Mouse (Mus musculus) kidney, postnatal 10 days (tissue): ENCODE results near the gene Zfp82.
"Not testable (repeated sequence)": the region's sequence is repeated elsewhere in the genome, so short reads cannot be mapped to it uniquely, and the experiment has no call there.

ENCODE experiments used
- DNase-seq: peaks from one replicate; pipeline ENCODE4 v3.0.0; 2021; ENCODE audit warnings: mixed read lengths

The Zfp82 gene

DNA sequence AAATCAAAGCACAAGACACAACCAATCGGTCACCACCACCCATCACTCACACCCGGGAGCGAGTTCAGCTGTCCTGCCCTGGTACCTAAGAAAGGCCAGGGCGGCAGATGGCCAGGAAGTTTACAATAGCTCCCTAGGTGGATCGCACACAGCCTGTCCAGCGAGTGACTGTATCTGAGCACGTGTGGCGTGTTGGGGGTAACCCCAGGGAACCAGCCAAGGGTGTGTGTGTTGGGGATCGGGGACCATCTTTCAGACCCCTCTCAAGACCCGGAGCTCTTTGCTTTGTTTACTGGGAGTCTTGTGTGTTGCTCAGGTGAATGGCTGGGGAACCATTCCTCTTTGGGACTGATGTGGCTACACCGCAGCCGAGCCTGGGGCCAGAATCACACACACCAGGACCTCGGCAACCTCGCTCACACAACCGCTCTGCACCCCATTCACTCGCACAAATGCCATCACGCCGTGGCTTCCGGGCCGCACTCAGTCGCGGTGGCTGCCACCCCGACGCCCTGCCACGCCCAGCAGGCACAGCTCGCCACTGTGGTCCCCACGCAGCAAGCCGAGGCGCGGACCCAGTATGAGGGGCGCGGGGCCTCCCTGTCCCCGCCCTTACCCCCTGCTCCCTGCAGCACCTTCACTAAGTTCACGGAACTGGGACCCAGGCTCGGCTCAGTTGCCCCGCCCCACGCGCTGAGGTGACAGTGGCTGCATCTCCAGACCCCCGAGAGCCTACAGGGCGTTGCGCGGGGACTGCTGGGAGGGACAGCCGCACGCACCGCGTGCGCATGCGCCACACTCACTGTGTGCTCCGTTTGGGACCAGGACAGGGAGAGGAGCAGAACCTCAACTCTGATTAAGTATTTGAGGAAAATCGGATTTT, at the start of gene Zfp82:
Zfp82 (minus strand) TSS at position 755 of the 883 bp plus-strand sequence.
- peak; percentile 88 for DNase-seq

GRCm38 (mm10) chr7:30122188-30122530, 49.5 kb upstream of the Zfp82 start:
- DNase-seq, result no peak

DNA sequence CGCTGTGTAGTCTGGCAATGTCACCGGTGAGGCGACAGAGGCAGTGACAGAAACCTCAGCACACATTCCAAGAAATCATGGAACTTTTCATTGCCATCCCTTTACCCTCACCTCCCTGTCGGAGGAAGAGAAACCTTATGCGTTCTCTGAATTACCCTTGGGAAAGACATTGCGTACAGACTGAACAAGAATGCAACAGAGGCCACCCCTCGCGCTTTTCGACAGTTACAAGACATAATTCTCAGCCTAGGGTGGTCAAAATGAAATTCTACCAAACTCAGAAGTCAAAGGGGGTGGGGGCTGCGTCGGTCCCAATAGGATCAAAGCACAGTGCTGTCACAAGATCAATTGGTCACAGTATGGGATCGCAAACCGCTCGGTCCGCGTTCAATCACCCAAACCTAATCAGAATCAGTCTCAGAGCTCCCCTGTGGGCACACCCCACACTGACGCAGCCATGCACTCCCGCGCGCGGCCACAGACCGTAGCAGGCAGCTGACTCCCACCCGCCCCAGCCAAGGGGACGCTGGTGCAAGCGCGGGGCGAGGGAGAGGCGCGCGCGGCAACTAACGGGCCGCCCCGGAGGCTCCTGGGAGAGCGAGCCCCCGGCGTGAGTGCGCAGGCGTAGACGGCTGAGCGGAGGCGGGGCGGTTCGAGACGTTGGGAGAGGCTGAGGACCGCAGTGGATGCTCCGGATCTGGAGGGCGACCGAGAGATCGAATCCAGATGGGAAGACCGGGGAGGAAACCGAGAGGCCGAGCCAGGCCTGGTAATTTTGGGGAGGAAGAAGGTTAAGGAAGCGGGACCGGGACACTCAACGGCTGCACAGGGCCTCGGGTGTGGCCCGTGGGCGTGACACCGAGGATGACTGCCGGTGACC, 48.8 kb upstream of the Zfp82 start, which contains the start of gene Zfp382:
Zfp382 (plus strand) TSS at position 635 of the 880 bp plus-strand sequence.
- DNase-seq, result peak; percentile 94

GRCm38 (mm10) chr7:30117935-30118334, 45.2 kb upstream of the Zfp82 start:
- not testable (repeated sequence) for DNase-seq

GRCm38 (mm10) chr7:30116076-30116475, 43.4 kb upstream of the Zfp82 start:
- no peak for DNase-seq

- DNase-seq, result peak; percentile 22
These were observed 26.6 kb upstream of the Zfp82 start for GRCm38 (mm10) chr7:30099297-30099696.

DNA sequence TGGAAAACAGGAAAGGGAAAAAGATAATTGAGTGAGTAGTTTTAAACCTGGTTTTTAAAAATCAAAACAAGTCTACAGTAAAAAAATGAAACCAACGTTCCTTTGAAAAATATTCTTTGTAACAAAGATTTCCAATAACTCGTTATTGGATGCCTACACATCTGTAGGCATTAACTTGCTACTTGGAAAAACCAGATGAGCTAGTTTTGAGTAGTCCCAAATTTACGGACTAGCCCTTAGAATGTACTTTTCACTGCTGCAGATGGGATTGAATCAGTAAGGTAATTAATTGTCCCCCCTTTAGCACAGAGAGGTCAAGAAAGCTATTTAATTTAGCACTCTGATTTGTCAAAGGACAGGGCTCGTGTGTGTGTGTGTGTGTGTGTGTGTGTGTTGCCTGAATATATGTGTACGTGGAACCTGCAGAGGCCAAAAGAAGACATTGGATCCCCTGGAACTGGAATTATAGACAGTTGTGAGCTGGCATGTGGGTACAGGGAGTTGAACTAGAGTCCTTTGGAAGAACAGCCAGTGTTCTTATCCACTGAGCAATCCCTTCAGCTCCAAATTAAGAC, 22.9 kb upstream of the Zfp82 start:
- DNase-seq, result no peak

GRCm38 (mm10) chr7:30094646-30095429, 22.1 kb upstream of the Zfp82 start, which contains the start of gene Zfp260:
TSS of gene Zfp260 (plus strand) at chr7:30094777.
- DNase-seq, result peak; percentile 94

- no peak for DNase-seq
These were observed 21.3 kb upstream of the Zfp82 start for GRCm38 (mm10) chr7:30093918-30094415.

GRCm38 (mm10) chr7:30092666-30093065, 20.0 kb upstream of the Zfp82 start:
- DNase-seq, result no peak

- no peak for DNase-seq
These were observed 18.4 kb upstream of the Zfp82 start for GRCm38 (mm10) chr7:30090970-30091585.

DNA sequence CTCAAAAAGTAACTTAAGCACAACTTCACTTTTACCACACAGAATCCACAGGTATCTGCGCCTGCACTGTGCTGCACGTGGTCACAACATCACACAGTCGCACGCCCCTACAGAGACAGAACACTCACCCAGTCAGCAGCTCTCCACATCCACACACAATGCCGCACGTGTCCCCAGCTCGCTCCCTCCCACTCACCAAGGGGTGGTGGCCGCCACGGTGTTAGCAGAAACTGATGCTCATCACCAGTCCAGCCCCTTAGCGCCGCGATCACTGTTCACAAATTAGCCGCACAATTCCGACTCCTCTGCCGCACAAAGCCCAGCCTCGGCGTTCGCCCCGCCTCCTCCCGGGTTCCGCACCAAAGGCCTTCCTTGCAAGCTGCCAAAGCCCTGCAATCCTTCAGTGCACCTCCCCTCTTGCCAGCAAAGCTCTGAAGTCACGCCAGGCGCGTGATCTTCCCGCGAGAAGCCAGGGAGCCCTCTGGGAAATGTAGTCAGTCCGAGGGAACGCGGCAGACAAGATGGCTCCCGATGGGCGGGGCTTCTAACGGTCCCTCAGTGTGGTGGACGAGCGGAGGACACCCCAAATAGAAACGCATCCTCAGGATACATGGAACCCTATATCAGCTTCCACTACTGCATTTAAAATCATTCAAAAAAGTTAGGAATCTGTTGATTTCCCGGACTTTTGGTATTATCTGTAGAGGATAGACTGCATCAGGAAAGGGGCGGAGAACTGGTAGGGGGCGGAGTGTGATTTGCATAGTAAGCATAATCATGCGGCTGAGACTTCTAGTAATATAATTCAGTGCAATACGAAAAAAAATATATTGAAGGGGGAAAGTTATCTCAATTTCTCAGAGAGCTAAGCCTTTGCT, 17.6 kb upstream of the Zfp82 start, which contains the start of the genes Gm26920 and Zfp566:
Gm26920 (minus strand) TSS at position 319 of the 878 bp plus-strand sequence.
Zfp566 (minus strand) TSS at position 436 of the 878 bp plus-strand sequence.
- peak; percentile 97 for DNase-seq

DNA sequence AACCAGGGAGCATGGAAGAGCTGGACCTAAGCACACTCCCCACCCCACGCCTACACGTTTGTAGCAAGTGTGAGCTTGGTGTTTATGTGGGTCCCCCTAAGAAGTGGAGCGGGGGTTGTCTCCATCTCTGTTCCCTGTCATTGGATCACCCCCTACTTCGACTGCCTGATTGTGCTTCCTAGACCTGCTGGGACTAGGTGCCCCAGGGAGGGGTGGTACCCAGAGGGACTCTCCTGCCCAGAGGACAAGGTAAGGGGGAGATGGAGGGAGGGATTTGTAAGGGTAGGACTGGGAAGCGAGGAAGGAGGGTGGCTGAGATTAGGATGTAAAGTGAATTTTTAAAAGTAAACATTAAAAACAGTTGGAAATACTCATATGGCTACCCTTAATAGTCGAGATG, 16.7 kb upstream of the Zfp82 start:
- no peak for DNase-seq

DNA sequence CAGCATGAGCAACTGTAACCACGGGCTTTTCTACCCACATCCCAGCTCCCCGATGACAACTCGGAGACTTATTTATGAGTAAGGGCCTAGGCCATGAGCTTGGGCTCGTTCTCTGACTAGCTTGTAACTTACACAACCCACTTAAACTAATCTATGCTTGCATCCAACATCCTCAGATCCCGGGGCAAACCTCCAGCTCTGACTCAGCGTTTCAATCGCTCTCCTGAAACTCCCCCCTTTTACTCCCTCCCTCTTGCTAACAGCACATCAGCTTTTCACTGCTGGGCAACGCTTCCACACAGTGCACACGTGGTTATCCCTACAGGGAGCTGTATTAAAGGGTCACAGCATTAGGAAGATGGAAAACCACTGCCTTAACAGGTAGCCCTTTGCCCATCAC, 13.8 kb upstream of the Zfp82 start:
- no peak for DNase-seq

- DNase-seq, result no peak
These were observed 8.1 kb downstream of the Zfp82 start for GRCm38 (mm10) chr7:30064622-30065021.

- DNase-seq, result peak; percentile 26
These were observed 10.2 kb downstream of the Zfp82 start for GRCm38 (mm10) chr7:30062478-30062877.

GRCm38 (mm10) chr7:30060341-30060740, 12.4 kb downstream of the Zfp82 start:
- no peak for DNase-seq

DNA sequence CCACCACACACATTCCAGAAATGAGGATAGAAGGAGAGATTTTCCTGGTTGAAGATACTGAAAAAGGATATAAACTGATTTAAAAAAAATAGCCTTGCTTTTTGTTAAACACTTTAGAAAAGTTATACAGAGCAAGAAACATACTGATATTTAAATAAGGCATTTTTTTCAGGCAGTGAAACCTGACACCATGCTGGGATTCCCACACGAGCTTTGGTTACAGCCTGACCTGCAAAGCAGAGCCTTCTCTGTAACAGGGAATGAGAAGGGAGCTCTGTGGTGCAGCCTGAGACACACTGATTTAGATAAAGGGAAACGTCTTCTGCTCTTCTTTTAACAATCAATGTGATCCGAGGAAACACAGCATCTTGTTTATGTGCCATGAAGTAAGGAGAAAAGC, 19.1 kb downstream of the Zfp82 start:
- no peak for DNase-seq

- peak; percentile 93 for DNase-seq
These were observed 21.7 kb downstream of the Zfp82 start, which contains the start of gene Zfp14 for GRCm38 (mm10) chr7:30050882-30051548. TSS of gene Zfp14 (minus strand) at chr7:30051380.

- no peak for DNase-seq
These were observed 24.6 kb downstream of the Zfp82 start for GRCm38 (mm10) chr7:30048126-30048525.
